Mouse (Mus musculus) heart, embryonic 10.5 days (tissue): Measurements from ENCODE around the gene Vps53. TPM values are rescaled to one million over a fixed set of nuclear protein-coding genes. Genes with fewer than 3 reads are reported as not detected.
"Not testable (repeated sequence)": the region's sequence is repeated elsewhere in the genome, so short reads cannot be mapped to it uniquely, and the experiment has no call there.

ENCODE experiments used
- DNase-seq: peaks from one replicate; pipeline ENCODE4 v3.0.0-alpha.2; 2017; ENCODE audit warnings: low spot score
- H3K27ac ChIP-seq: fragments of 300-500 bp; sonication (generic); 2 replicates; pipeline ENCODE4 v1.5.1; 2016; ENCODE audit warnings: mild to moderate bottlenecking
- H3K27me3 ChIP-seq: fragments of 300-500 bp; sonication (generic); 2 replicates; pipeline ENCODE4 v1.6.1; 2016; ENCODE audit warnings: mild to moderate bottlenecking; ENCODE audit not compliant: poor library complexity, insufficient read depth, severe bottlenecking
- H3K36me3 ChIP-seq: fragments of 300-500 bp; sonication (generic); 2 replicates; pipeline ENCODE4 v1.6.1; 2016; ENCODE audit warnings: mild to moderate bottlenecking, moderate library complexity
- H3K4me1 ChIP-seq: fragments of 300-500 bp; sonication (generic); 2 replicates; pipeline ENCODE4 v1.6.1; 2016; ENCODE audit warnings: mild to moderate bottlenecking
- H3K4me3 ChIP-seq: fragments of 300-500 bp; sonication (generic); 2 replicates; pipeline ENCODE4 v1.5.1; 2016; ENCODE audit warnings: mild to moderate bottlenecking, moderate library complexity
- H3K9me3 ChIP-seq: fragments of 300-500 bp; sonication (generic); 2 replicates; pipeline ENCODE4 v1.6.1; 2016; ENCODE audit warnings: mild to moderate bottlenecking, moderate library complexity
- WGBS: fragments of 180-500 bp; shearing (Covaris S2); methylation state at CpG from one replicate; pipeline ENCODE4 v1.1.7; 2016; 5-methylcytosine and 5-hydroxymethylcytosine counted together
- polyA plus RNA-seq: library from polyadenylated mRNA; unstranded; fragments of >200 nt; fragmentation: Nextera tagmentation; extraction: Ambion mirVana; gene quantifications from 2 replicates; pipeline ENCODE4 v1.2.1, GENCODE M21; 2016

The Vps53 gene
- polyA plus RNA-seq, 1 experiment from 2014 or later: 35.1 TPM

GRCm38 (mm10) chr11:76009101-76009500 is 170.3 kb downstream of the Vps53 start:
- no peaks in the 10 kb centered on the region for H3K36me3 ChIP-seq
- 0 out of 2 replicates have a peak, but pooled peaks cover 3% of the 10 kb centered on the region for H3K27me3 ChIP-seq
- DNase-seq: no peak
- WGBS: 77% methylated on average over 6 of the region's 6 CpGs
- no peak overlapping the region for H3K27ac ChIP-seq
- no peaks in the 10 kb centered on the region for H3K9me3 ChIP-seq
- no peaks in the 10 kb centered on the region for H3K4me1 ChIP-seq
- no peak overlapping the region for H3K4me3 ChIP-seq

- H3K36me3 ChIP-seq: no peaks in the 10 kb centered on the region
- WGBS: 78% methylated on average over 2 of the region's 2 CpGs
Observed at GRCm38 (mm10) chr11:76008162-76008561, 171.3 kb downstream of the Vps53 start.

GRCm38 (mm10) chr11:76004276-76004675 is 175.2 kb downstream of the Vps53 start:
- H3K27ac ChIP-seq, H3K4me3 ChIP-seq, DNase-seq, H3K36me3 ChIP-seq, H3K9me3 ChIP-seq, H3K4me1 ChIP-seq: not testable (repeated sequence)
- H3K27me3 ChIP-seq: peaks cover 29% of the 10 kb centered on the region
- 85% methylated on average over 7 of the region's 7 CpGs for WGBS

More at GRCm38 (mm10) chr11:76008162-76008561, 171.3 kb downstream of the Vps53 start:
- Histone ChIP-seq H3K27me3 (peaks cover 8% of the 10 kb centered on the region), H3K9me3 (no peaks in the 10 kb centered on the region), H3K4me3 (no peak overlapping the region), H3K4me1 (no peaks in the 10 kb centered on the region), H3K27ac (no peak overlapping the region)
- DNase-seq: no peak

DNA sequence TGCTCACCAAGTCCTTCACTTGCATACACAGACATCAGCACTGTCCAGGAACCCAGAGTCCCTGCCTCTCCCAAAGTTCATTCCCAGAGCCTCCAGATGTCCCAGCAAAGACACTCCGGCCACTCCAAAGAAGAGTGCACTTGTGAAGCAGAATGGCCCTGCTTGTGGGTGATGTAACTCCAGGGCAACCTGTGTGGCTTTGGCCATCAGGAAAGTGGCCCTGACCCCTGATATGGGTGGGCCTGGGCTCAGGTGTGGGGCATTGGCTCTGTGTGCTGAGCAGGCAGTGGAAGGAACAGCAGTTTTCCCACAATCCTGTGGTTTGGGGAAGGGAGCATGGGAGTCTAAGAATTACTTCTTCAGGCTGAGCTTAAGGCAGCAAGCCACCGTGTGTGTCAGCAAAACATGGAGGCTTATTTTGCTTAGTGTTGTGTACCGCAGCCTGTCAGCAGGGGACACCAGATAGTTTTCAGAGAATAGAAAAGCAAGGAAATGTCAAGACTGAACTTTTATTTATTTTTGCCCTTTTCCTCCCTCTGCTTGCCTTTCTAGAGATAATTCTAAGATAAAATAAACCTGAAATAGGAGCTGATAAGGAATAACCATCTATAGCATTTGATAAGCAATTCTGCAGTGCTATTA is 178.1 kb downstream of the Vps53 start:
- Histone ChIP-seq H3K4me1 (0 out of 2 replicates have a peak, but pooled peaks cover 5% of the 10 kb centered on the region), H3K4me3 (no peak overlapping the region), H3K27ac (no peak overlapping the region), H3K27me3 (peaks cover 33% of the 10 kb centered on the region), H3K36me3 (no peaks in the 10 kb centered on the region), H3K9me3 (no peaks in the 10 kb centered on the region)
- DNase-seq: no peak
- WGBS: 46% methylated on average over 3 of the region's 3 CpGs

DNA sequence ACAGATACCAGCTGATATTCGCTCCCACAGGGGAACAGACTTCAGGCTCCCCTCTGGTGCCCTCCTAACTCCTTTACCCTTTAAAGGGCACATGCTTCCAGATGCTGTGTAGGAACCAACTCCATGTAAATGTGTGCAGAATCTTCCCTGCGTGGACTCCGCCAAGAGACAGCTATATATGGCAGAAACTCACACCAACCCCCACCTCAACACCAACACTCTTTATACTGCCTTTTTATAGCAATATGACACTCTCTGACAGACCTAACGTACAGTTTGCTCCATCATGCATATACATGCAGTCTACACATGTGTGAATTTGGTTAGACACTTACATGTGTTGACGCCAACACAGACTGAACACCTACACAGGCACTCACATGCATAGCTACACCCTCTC is 178.7 kb downstream of the Vps53 start:
- Histone ChIP-seq H3K27me3 (peaks cover 33% of the 10 kb centered on the region), H3K9me3 (no peaks in the 10 kb centered on the region), H3K4me1 (0 out of 2 replicates have a peak, but pooled peaks cover 5% of the 10 kb centered on the region), H3K27ac (no peak overlapping the region), H3K4me3 (no peak overlapping the region), H3K36me3 (no peaks in the 10 kb centered on the region)
- no peak for DNase-seq
- WGBS: 80% methylated on average over 5 of the region's 5 CpGs

- Histone ChIP-seq H3K9me3 (no peaks in the 10 kb centered on the region), H3K27ac (0 out of 2 replicates have a peak within 1 kb of the TSS, but pooled peaks have one; percentile 37), H3K4me1 (0 out of 2 replicates have a peak, but pooled peaks cover 5% of the 10 kb centered on the region), H3K4me3 (peak within 1 kb of the TSS; percentile 72), H3K27me3 (peaks cover 33% of the 10 kb centered on the region), H3K36me3 (no peaks in the 10 kb centered on the region)
- peak; percentile 84 for DNase-seq
- WGBS: 12% methylated on average over 36 of the region's 36 CpGs
Observed at GRCm38 (mm10) chr11:75999440-76000155, 179.8 kb downstream of the Vps53 start, which contains the start of gene 1700016K19Rik. 1700016K19Rik (plus strand) TSS chr11:75999912.

Other genes with a start within 250 kb of the Vps53 start
- 3.9 and 4.1 TPM in 2 replicates for gene Rph3al, start 241.2 kb downstream of the Vps53 start, polyA plus RNA-seq
- gene 1700016K19Rik, start 179.7 kb downstream of the Vps53 start, polyA plus RNA-seq: 0.16 TPM in 1 of 2 replicates, not detected in the other
- 8.4 and 13.3 TPM in 2 replicates for gene Rflnb, start 151.9 kb downstream of the Vps53 start, polyA plus RNA-seq
- 32.7 and 35.9 TPM in 2 replicates for gene Fam57a, start within 50 bp of the Vps53 start, polyA plus RNA-seq
- gene Dbil5, start 38.0 kb upstream of the Vps53 start, polyA plus RNA-seq: 0.80 and 1.1 TPM in 2 replicates
- 40.0 and 42.1 TPM in 2 replicates for gene Gemin4, start 38.0 kb upstream of the Vps53 start, polyA plus RNA-seq
- gene Mrm3, start 64.1 kb upstream of the Vps53 start, polyA plus RNA-seq: 27.8 and 29.1 TPM in 2 replicates
- gene Glod4, start 64.1 kb upstream of the Vps53 start, polyA plus RNA-seq: 126 and 135 TPM in 2 replicates
- gene Nxn, start 219.5 kb upstream of the Vps53 start, polyA plus RNA-seq: 27.9 and 34.5 TPM in 2 replicates
- 120 and 129 TPM in 2 replicates for gene Timm22, start 227.3 kb upstream of the Vps53 start, polyA plus RNA-seq